Mouse (Mus musculus) cerebellum, adult 2 months (tissue): ENCODE measurements around the gene Gm6899.

Source experiments
- CTCF ChIP-seq: fragments of 200-500 bp; IDR thresholded peaks from 2 replicates; pipeline ENCODE4 v1.5.1; 2011; ENCODE audit warnings: low read depth, mild to moderate bottlenecking, control low read depth, low read length, moderate library complexity, borderline replicate concordance; ENCODE audit not compliant: insufficient read depth
- POLR2A ChIP-seq: fragments of 200-500 bp; IDR thresholded peaks from 2 replicates; pipeline ENCODE4 v1.6.1; 2011; ENCODE audit warnings: low read length, control low read depth, borderline replicate concordance; ENCODE audit not compliant: insufficient read depth

DNA sequence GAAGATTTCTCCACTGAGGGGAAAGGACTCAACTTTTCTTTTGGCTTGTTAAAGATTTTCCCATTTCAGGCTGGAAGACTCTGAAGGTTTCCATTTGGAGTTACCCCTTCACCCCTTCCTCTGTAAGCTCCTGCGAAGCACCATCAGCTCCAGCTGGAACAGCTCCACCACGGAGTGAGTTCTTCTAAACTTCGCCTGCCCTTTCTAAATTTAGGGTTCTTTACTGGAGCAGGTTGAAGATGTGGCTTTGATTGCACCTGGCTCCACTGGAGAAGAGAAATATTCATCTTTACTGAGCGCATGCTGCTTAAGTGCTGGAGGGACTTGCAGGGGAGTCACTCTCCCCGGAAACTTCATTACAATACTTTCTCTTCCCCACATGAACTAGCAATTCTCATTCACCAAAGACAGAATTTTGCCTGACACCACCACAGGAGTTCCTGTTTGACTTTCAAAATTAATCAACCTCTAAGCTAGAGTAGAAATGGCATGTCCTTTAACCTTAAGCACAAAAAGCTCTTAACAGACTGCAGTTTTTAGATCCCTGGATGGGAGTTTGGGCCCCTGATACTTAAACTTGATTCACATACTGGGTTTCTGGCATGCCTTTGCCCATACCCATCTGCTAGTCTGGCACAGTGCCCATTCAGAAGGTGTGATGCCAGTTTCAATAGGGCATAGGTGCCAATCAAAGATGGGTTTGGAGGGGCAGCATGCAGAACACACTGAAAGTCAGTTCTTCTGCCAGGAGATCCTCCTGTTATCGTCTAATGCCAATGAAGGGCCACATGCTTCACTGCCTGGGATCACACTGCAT, 6.5 kb upstream of the Gm6899 start:
- TF ChIP-seq POLR2A, result no peak
- no peak for TF ChIP-seq CTCF
